Mouse (Mus musculus) urinary bladder, postnatal 10 days (tissue): Measurements from ENCODE around the gene Raver2.

ENCODE experiments used
- DNase-seq: peaks from one replicate; pipeline ENCODE4 v3.0.0; 2022; ENCODE audit warnings: low spot score

Gene Raver2

GRCm38 (mm10) chr4:101174916-101175625 lies 106.3 kb downstream of the Raver2 start:
- DNase-seq = no peak

- DNase-seq = no peak
Measured at GRCm38 (mm10) chr4:101176123-101176522, 107.3 kb downstream of the Raver2 start.

GRCm38 (mm10) chr4:101177796-101178195 lies 109.0 kb downstream of the Raver2 start:
- DNase-seq = no peak

GRCm38 (mm10) chr4:101179076-101179475 lies 110.3 kb downstream of the Raver2 start:
- DNase-seq = no peak

- DNase-seq = no peak
Measured at GRCm38 (mm10) chr4:101179836-101180235, 111.1 kb downstream of the Raver2 start.

GRCm38 (mm10) chr4:101180681-101181080 lies 111.9 kb downstream of the Raver2 start:
- DNase-seq = no peak

- DNase-seq = no peak
Measured at GRCm38 (mm10) chr4:101182603-101183011, 113.8 kb downstream of the Raver2 start.

GRCm38 (mm10) chr4:101185216-101185615 lies 116.4 kb downstream of the Raver2 start:
- no peak for DNase-seq

- no peak for DNase-seq
Measured at GRCm38 (mm10) chr4:101186591-101186990, 117.8 kb downstream of the Raver2 start.

- no peak for DNase-seq
Measured at GRCm38 (mm10) chr4:101187381-101187780, 118.6 kb downstream of the Raver2 start.

- no peak for DNase-seq
Measured at GRCm38 (mm10) chr4:101192241-101192976, 123.6 kb downstream of the Raver2 start.

- DNase-seq = no peak
Measured at GRCm38 (mm10) chr4:101194170-101194569, 125.4 kb downstream of the Raver2 start.

GRCm38 (mm10) chr4:101196407-101196806 lies 127.6 kb downstream of the Raver2 start:
- no peak for DNase-seq

- DNase-seq = no peak
Measured at GRCm38 (mm10) chr4:101197421-101198170, 128.8 kb downstream of the Raver2 start.

- no peak for DNase-seq
Measured at GRCm38 (mm10) chr4:101198333-101198732, 129.6 kb downstream of the Raver2 start.

GRCm38 (mm10) chr4:101199433-101200081 lies 130.8 kb downstream of the Raver2 start:
- DNase-seq = no peak
